Mouse (Mus musculus) brown adipose tissue, adult 24 weeks (tissue): ENCODE measurements around the gene C1galt1. TPM values are rescaled to one million over a fixed set of nuclear protein-coding genes. Genes with fewer than 3 reads are reported as not detected.

Experiments used
- H3K27ac ChIP-seq: fragments of 200-500 bp; replicated peaks from 2 replicates; pipeline ENCODE4 v1.5.1; 2012; ENCODE audit warnings: low read depth, mild to moderate bottlenecking, low read length
- H3K4me1 ChIP-seq: fragments of 200-500 bp; 2 replicates; pipeline ENCODE4 v1.6.1; 2012; ENCODE audit warnings: low read length, mixed read lengths; ENCODE audit not compliant: control insufficient read depth, insufficient read depth, insufficient read length
- H3K4me3 ChIP-seq: fragments of 200-500 bp; 2 replicates; pipeline ENCODE4 v1.5.1; 2012; ENCODE audit warnings: low read depth, mild to moderate bottlenecking, low read length, moderate library complexity; ENCODE audit not compliant: insufficient read depth
- polyA plus RNA-seq: library from polyadenylated mRNA; stranded (reverse); fragments of >200 nt; gene quantifications from 2 replicates; pipeline ENCODE4 v1.2.4, GENCODE M21; 2012; ENCODE audit not compliant: missing spikeins, insufficient read depth, insufficient read length

Gene C1galt1
- polyA plus RNA-seq, 1 experiment, result 13.4 TPM

DNA sequence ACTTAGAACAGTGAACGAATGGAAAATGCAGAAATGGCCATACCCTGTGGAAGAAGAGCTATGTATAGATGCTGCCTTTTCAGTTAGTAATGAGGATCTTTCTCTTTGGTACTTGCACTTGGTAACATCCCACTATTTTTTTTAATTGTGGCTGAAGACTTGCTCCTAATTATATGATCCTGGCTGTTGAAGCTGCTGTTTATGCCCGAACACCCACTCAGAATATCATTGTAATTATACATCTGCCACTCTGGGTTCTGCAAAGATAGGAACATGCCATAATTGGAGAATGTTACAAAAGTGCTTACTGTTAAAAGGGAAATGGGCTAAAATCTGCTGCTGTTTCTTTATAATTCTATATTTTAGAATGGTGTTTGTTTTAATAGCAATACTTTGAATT, 67.4 kb downstream of the C1galt1 start:
- Histone ChIP-seq H3K27ac (no peak overlapping the region), H3K4me3 (no peak overlapping the region), H3K4me1 (peaks cover 4% of the 10 kb centered on the region; the same call in 1 of the 2 replicates)

Other genes with a start within 250 kb of the C1galt1 start
- gene Asns, start 151.6 kb upstream of the C1galt1 start, polyA plus RNA-seq, result 68.0 and 70.1 TPM in 2 replicates